Mouse (Mus musculus): ENCODE results near the gene Hectd4.
"Not testable (repeated sequence)": the region's sequence is repeated elsewhere in the genome, so short reads cannot be mapped to it uniquely, and the experiment has no call there.

Gene Hectd4

DNA sequence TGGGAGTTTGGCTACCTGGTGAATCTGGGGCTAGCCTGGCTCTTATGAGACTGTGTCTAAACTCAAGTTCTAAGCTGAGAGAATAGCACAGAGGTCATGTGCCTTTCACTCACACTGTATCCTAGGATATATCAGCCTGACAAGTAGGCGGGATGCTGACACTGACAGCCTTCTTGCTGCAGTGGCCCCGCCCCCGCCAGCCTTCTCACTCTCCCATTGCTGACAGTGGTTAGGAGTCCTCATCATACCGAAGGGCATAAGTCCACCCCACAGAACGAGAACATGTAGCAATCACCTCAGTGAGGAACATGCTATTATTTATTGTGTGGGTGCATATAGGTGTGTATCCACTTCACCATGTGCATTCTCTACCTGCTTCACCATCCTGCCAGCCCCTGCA lies 64.8 kb downstream of the Hectd4 start:
- DNase-seq (ENCODE audit: low read depth): no peak

DNA sequence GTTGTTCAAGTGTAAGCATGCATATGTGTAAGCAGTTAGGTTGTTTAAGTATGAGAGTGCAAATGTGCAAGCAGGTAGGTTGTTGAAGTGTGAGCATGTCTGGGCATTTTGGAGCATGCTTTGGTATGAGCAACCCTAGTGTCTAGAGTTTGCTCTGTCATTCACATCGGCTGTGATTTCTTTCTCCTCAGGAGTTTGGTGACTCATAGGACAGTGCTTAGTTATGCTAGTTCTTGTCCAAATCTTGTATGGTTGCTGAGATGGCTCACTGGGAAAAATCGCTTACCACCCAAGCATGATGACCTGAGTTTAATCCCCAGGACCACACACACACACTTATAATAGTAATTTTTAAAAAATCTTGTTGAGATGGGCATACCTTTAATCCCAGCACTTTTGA lies 67.2 kb downstream of the Hectd4 start:
- no peak for DNase-seq (ENCODE audit: low read depth)

DNA sequence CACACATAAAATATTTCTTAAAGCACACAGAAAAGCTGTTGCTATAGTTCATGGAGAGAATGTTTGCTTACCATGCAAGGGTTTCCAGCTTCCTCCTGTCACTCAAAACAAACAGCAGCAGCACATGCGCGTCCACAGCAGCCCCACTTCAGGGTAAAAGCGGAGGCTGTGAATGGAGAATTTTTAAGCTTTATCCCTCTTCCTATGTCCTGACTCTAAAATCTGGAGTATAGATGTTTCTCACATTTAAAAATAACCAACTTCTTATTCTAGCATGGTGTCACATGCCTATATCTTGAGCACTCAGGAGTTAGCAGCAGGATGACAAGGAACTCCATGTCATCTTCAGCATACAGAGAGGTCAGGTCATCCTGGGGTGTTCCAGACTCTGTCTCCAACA lies 70.3 kb downstream of the Hectd4 start:
- no peak for DNase-seq (ENCODE audit: low read depth)

DNA sequence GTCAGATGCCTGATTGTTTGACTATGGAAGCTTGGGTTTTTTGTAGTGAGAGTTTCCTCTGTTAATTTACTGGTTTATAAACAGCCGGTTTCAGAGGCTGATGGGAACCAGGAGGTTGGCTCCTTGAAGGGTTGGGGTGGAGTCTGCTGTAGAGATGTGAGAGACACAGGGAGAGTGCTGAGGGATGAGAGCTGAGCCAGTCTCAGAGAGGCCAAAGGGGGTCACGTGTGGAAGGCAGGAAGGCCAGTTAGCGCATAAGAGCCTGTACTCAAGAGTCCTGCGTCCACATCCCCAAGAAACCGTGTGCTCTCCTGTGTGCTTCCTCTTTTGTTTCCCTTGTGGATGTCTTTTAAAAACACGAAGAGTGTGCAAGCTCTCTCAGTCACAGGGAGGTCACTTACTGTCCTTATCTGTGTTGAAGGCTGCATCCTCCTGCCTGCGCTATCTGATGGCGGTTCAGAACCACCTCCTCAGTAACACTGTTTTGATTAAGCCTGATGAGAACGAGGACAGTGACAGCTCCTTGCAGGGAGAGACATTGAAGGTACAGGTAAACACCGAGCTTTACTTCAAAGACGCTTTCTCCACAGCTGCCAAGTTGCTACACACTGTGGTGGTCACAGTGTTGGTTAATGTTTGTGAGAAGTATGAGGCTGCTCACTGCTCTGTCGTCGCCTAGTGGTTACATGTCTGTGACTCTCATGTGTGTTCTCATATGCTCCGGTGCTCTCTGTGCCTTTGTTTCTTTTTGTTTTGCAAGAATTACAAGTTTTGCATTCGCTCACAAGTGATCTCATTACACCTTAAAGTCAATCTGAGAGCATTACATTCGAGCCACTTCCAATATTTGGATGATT lies 72.5 kb downstream of the Hectd4 start:
- peak; percentile 5 for DNase-seq (ENCODE audit: low read depth)

DNA sequence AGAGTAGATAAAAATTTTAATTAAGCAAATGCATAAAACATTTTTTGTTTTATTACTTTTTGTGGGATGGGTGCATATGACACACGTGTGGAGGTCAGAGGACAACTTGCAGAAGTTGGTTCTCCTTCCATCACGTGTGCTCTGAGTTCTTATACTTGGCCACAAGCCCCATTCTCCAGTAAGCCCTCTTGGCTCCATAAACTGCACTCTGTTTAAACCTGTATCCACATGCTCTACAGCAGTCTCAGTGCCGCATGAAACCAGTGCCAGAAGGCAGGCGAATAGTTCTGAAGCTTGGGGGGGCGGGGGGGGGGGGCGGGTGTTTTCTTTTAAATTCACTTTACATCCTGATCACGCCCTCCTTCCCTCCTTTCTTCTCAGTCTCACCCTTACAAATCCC lies 85.0 kb downstream of the Hectd4 start:
- DNase-seq (ENCODE audit: low read depth): no peak

DNA sequence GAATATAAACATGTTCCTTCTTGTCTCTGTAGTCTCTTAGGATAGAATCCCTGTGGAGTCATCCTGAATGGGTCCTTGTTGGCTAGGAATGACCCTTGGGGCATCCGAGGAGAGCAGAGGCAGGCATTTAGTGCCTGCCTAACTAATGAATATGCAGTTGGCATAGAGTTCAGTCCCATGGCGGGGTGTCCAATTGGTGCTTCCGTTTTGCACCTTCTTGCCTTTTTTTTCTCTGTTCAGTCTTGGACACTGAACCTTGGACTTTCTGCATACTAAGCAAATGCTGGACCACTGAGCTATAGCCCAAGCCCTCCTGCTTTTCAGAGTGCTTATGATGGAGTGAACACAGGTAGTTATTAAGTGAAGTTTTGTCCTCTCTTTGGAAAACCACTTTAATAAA lies 87.6 kb downstream of the Hectd4 start:
- DNase-seq (ENCODE audit: low read depth): no peak

DNA sequence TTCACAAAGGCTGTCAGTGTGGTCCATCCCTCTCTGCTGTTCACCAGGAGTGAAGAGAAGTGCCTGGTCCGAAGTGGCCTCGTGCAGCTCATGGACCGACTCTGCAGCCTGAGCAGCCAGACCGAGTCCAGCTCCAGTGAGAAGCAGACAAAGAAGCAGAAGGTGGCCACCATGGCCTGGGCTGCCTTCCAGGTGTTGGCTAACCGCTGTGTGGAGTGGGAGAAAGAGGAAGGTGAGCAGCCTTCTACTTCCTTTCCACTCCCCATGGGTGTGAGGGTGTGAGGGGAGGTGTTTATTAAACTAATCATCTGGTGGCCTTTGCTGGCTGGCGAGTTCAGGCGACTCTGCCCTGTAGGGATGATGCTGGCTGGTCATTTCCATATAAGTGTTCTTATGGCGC lies 91.6 kb downstream of the Hectd4 start:
- no peak for DNase-seq (ENCODE audit: low read depth)

DNA sequence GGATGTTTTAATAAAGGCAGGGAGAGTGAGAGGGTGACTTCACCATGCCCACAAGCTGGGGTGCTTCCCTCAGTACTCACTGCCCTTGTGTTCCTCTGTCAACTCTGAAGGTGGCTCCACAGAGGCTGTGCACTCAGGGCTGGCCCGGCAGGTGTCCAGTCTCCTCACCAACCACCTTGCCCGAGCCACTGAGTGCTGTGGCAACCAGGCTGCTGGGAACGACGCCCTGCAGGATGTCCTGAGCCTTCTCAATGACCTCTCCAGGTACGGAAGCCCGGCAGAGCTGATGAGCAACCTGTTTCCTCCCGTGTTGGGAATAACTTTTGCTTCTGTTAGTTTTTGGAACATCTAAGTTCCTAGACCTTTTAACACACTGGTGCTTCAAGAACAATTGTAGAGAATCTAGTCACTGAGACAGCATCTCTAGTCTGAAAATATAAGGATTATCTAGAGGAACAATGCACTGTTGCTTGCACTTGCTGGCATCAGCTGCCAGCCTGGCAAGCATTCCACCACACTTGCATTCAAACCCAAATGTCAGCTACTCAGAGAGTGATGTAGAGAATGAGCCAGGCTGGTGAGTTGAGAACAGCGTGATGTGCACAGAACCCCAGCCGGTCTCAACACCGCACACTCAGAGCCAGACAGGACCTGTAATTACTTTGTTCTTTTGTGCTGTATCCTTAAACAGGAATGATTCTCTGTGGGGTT lies 93.9 kb downstream of the Hectd4 start:
- DNase-seq (ENCODE audit: low read depth): no peak

DNA sequence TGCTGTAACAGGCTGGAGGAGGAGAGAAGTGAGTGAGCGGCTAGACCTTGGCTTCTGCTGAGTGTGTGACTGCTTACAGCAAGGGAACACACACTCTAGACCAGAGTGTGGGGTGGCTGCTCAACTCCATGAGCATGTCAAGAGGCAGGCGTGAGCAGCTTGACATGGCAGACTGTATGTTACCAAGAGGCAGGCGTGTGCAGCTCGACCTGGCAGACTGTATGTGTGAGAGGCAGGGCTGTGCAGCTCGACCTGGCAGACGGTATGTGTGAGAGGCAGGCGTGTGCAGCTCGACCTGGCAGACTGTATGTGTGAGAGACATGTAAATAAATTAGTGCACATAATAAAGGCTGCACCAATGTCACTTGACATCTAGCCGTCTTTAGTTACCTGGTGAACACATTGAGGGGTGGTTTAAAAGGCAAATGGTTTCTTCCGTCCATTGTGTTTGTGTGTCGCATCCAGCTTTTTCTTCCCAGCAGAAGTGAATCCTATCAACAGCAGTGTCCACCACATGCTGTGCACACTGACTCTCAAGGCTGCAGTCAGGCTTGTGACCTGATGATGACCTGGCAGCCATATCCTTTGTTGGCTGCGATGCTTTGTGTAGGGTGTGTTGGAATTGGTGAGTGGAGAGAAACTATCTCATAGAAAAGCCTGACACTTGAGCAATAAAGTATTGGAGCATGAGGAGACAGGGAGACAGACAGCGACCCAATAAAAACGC lies 106.2 kb downstream of the Hectd4 start:
- DNase-seq (ENCODE audit: low read depth): no peak

DNA sequence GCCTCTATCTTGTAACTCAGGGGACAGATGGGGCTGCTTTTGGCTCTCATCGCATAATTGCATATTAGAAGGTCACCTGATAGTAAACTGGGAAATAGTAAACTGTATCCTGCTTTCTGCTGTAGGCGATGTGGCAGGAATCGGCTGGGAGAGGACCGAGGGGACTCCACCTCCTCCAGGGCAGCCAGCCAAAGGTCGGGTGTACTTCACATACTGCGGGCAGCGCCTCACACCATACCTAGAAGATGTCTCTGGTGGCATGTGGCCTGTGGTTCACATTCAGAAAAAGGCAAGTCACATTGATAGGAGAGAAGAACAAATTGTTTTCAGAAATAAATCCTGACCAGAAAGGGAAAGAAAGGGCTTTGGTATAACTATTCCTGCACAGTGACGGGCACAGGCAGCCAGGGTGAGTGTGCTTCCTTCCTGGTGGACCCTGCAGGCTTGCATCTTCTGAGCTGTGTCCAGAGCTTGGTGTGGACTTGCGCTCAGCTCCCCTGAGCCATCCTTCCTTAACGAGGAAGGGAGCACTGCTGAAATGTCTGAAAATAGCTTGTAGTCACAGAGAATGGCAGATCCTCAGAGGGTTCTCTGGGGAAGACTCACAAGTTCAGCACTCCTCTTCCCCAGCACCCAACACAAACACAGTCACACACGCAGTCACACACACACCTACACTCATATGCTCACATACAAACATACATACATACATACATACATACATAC lies 109.5 kb downstream of the Hectd4 start:
- DNase-seq (ENCODE audit: low read depth): no peak

DNA sequence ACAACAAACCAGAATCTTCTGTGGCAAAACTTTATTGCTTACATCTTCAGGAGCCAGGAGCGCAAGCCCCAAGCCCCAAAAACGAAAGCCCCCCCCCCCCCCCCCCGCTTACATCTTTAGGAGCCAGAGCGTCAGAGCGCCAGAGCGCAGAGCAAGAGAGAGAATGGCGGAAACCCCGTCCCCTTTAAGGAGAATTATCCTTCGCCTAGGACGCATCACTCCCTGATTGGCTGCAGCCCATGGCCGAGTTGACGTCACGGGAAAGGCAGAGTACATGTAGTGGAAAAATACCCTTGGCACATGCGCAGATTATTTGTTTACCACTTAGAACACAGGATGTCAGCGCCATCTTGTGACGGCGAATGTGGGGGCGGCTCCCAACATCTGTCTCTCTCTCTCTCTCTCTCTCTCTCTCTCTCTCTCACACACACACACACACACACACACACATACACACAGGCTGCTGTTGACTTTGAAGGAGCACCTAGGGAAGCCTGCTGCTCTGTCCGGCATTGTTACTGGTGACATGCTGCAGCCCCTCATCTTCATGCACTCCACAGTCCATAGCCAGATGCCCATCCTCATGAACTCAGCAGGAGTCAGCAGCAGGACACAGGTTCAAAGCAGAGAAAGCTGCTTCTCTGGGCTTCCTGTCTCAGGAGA lies 110.3 kb downstream of the Hectd4 start:
- DNase-seq (ENCODE audit: low read depth): not testable (repeated sequence)

DNA sequence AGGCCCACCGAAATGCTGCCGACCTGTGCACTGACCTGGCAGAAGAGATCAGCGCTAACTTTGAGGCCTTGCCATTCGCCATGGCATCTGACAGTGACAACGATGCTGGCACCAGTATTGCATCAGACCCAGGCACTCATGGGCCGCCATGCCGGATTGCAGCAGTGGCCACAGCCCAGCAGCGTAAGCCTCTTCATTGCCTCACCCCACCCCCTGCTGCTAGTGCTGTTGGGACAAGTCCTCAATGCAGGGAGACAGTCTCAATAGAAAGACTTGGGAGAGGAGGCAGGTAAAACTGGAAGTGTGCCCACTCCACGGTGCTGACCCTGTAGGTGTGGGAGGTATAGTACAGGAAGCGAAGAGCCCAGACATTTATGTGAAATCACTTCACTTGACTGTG lies 111.7 kb downstream of the Hectd4 start:
- DNase-seq (ENCODE audit: low read depth): no peak

DNA sequence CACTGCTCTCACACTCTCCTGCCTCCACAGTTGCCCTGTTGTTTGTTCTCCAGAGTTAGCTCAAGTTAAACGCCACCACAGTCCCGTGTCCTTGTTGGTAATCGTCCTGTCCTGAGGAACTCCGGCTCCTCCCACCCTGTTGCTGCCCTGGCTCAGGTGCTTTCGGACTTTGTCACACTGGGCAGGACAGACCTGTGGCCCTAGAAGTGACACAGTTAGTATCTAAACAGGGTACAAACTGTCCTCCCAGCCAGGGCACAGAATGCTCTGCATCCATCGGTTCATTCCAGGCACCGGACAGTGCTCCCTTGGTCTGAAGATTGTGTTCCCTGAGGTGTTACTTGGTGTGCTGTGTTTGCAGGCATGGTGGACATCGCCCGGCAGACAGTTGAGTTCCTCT lies 114.0 kb downstream of the Hectd4 start:
- no peak for DNase-seq (ENCODE audit: low read depth)

DNA sequence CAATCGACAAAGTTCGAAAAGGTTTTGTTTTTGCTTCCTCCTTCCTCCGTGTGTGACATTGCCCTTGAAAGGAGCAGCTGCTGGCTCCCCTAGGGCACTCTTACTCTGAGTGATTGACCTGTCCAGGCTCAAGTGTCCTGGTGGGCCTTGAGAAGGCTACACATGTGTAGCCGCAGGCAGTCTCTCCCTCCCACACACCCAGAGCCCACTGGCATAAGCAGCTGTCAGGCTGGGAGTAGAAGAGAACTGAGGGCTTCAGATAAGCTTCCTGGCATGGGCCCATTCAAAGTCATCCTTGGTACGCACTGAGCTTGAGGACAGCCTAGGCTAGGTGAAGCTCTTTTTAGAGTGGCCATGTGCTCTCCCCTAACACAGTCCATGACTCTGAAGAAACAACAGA lies 114.4 kb downstream of the Hectd4 start:
- no peak for DNase-seq (ENCODE audit: low read depth)

DNA sequence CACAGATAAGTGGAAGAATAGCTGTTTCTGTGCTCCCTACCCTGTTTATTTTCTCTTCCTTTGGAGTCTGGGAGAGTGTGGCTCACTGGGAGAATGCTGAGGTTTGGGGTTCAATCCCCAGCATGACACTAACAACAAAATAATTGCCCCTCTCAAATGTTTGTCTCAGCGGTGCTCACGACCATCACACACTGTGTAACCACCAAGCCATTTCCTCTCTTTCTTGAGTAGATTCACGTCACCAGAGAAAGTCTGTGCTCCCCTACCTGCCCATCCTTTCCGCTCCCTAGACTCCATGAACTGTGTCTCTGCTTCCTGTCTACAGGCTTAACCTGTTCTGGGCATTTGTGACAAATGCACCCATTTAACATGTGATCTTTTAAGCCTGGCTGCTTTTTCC lies 115.4 kb downstream of the Hectd4 start:
- no peak for DNase-seq (ENCODE audit: low read depth)

DNA sequence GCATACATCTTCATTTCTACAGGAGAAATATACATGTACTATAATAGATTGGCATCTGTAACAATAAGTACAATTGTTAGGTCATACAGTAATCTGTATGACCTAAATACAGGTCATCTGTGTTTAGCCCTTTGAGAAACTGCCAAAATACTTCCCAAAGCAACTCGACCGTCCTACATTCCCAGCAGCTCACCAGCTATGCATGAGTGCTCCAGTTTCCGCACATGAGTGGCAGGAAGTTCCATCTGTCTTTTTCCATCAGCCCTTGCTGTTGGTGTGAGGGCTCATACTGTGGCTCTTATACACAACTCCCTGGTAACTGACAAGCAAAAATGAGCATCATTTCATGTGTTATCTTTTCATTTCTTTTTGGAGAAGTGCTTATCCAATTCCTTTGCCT lies 116.0 kb downstream of the Hectd4 start:
- DNase-seq (ENCODE audit: low read depth): no peak

DNA sequence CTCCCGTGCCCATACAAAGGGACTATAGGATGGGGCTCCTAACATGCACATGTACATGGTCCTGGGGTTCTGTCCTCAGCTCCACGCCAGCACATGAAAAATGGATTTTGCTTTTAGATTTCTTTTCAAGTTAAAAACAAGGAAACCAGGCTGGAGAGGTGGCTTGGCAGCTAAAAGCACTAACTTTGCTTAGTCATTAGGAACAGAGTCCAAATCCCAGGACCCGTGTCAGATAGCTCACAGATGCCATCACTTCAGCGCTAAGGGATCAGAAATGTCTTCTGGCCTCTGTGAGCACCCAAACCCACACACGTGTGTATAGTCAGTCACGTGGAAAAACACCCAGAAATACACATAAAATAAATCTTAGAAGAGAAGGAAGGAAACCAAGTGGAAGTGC lies 116.8 kb downstream of the Hectd4 start:
- no peak for DNase-seq (ENCODE audit: low read depth)

DNA sequence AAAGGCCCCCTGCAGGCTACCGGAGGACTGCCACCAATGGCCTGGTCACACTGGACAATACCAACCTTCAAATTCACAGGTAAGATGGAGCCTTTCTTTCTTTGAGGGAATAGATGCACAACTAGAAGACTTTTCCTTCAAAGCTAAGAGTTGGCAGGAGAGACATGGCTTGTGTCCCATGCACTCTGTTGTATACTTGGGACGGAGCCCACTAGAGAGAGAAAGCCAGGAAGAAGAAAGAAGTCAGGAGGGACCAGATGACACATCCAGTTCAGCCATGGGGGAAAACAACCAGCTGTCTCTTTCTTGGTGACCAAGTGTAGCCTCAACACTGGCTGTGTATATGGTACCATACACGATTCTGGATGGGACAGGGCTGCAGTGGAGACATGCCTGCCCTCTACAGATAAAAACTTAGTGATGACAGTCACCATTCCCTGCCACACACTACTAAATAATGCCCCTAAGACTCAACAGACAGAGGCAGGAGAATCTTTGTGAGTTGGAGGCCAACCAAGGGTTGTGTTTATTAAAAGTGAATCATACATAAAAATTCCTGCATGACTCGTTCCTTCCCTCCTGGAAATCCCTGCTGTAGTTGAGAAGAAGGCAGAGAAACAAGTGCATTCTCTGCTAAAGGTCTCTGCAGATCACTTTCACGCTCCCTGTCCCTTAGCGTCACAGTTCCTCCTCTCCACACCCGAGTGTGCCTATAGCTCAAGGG lies 119.7 kb downstream of the Hectd4 start:
- no peak for DNase-seq (ENCODE audit: low read depth)

DNA sequence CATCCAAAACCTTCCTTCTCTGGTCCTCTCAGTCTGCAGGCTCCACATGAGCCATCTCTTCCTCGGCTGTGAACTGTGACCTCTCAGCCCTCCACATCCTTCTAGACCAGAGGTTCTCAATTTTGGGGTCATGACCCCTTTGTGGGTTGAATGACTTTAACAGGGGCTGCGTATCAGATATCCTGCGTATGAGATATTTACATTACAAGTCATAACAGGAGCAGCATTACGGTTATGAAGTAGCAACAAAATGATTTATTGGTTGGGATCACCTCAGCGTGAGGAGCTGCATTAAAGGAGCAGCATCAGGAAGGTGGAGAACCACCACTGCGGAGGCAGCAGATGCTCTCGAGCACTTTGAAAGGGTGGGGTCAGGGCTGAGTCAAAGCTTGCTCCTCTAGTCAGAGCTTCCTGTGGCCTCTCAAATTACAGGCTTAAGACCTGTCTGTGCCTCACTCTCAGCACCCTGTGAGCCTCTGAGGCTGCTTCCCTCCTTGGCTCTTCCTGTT lies 121.0 kb downstream of the Hectd4 start:
- peak; percentile 31 for DNase-seq (ENCODE audit: low read depth)

DNA sequence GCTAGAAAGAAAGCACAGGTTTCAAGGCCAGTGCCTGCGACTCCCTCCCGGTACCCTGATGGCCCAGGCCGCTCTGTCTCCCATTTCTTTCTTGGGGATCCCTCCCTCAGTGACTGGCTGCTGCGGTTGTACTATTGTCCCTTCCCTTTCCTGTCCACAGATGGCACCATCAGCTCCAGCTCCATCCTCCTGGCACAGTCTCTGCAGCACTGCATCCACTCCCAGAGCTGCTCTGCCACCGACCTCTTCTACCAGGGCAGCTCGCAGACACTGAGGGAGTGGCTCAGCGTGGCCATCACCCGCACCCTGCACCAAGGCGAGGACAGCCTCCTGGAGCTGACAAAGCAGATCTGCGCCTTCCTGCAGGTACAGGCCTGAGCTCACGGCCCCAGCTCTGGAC lies 122.5 kb downstream of the Hectd4 start:
- DNase-seq (ENCODE audit: low read depth): no peak

DNA sequence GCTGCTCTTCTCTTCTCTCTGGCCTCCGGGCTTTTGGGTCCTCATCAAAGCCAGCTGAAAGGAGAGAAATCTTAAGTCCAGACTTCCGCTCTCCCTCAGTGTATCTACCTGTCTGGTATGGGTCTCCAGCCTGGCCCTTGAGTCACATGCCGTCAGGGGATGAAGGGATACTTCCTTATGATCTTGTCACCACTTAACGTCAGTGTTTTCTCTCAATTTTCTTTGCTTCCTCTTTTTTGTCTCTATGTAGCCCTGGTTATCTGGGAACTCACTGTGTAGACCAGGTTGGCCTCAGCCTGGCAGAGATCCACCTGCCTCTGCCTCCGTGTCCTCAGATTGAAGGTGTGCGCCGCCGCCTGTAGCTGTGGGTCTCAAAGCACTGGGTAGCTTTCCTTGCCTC lies 124.0 kb downstream of the Hectd4 start:
- no peak for DNase-seq (ENCODE audit: low read depth)
